In genomic region chr10:59292558-59292957, GRCm38 (mm10) we compare ENCODE assay signal across 8 mouse cellular contexts. TPM values are rescaled to one million over a fixed set of nuclear protein-coding genes. Genes with fewer than 3 reads are reported as not detected.
DNase-seq lines count a peak whose midpoint lies in the region; ATAC-seq lines count a peak whose summit lies in the region.

No protein-coding gene starts in this region.

- no peak overlapping the region for H3K4me2 ChIP-seq in intestine, embryonic 15.5 days (replicated peaks)

- intact Hi-C loops in left cerebral cortex, postnatal 10 days (cut with DNase I) = loop anchor here (2.0 kb wide), 1 partner anchor 480 kb away; the partner anchor contains the start of gene Sh3rf3

- H3K9me3 ChIP-seq in intestine, embryonic 15.5 days = no peaks in the 10 kb centered on the region
- H3K9me3 ChIP-seq in midbrain, embryonic 10.5 days (replicated peaks) = no peaks in the 10 kb centered on the region

- no peaks in the 10 kb centered on the region for H3K27me3 ChIP-seq in intestine, embryonic 15.5 days (replicated peaks)
- no peaks in the 10 kb centered on the region for H3K27me3 ChIP-seq in midbrain, embryonic 10.5 days (ENCODE audit: low read depth, poor library complexity, severe bottlenecking)

- peak; percentile 43 for ATAC-seq in intestine, embryonic 15.5 days

- H3K9ac ChIP-seq in intestine, embryonic 15.5 days = no peak overlapping the region

- H3K4me1 ChIP-seq in intestine, embryonic 15.5 days (replicated peaks) = peaks cover 10% of the 10 kb centered on the region; the same call in 1 of the 2 replicates
- no peaks in the 10 kb centered on the region for H3K4me1 ChIP-seq in midbrain, embryonic 10.5 days

- DNase-seq in T-cell, adult 2 months (ENCODE audit: low spot score) = peak; percentile 60
- DNase-seq in cerebellum, postnatal 10 days = peak; percentile 88
- peak; percentile 82 to 91 for DNase-seq in frontal cortex, postnatal 36 days (ENCODE audit: low spot score in 2 of 2)
- peak; percentile 84 for DNase-seq in left cerebral cortex, postnatal 10 days (ENCODE audit: extremely low spot score in 1 of 2, low spot score in 2 of 2)
- DNase-seq in midbrain, embryonic 10.5 days (ENCODE audit: low spot score) = peak; percentile 68
- peak; percentile 84 for DNase-seq in right cerebral cortex, postnatal 25 days
- DNase-seq in urinary bladder, postnatal 4 days (ENCODE audit: low spot score in 2 of 2) = peak; percentile 69 to 76

- H3K4me3 ChIP-seq in intestine, embryonic 15.5 days (replicated peaks) = no peak overlapping the region
- H3K4me3 ChIP-seq in midbrain, embryonic 10.5 days = no peak overlapping the region

- no peaks in the 10 kb centered on the region for H3K36me3 ChIP-seq in intestine, embryonic 15.5 days
- H3K36me3 ChIP-seq in midbrain, embryonic 10.5 days = no peaks in the 10 kb centered on the region

- no peak overlapping the region for H3K27ac ChIP-seq in intestine, embryonic 15.5 days
- no peak overlapping the region for H3K27ac ChIP-seq in midbrain, embryonic 10.5 days (replicated peaks)

- WGBS in intestine, embryonic 15.5 days = 29% methylated on average over 4 of the region's 4 CpGs
- WGBS in midbrain, embryonic 10.5 days = 39% methylated on average over 4 of the region's 4 CpGs

RNA-seq across cellular contexts. Expression of gene P4ha1, which starts 30.5 kb away (rescaled TPM):
- 64.7 and 73.8 TPM in 2 replicates for polyA plus RNA-seq in intestine, embryonic 15.5 days (2015; fragmentation: Nextera tagmentation; extraction: Ambion mirVana)
- 10 to 100 TPM; 27.6 to 29.7 TPM for total RNA-seq in left cerebral cortex, postnatal 10 days (2021)
- polyA plus RNA-seq in midbrain, embryonic 10.5 days (2016; fragmentation: Nextera tagmentation; extraction: Ambion mirVana) = 39.6 and 50.9 TPM in 2 replicates
